ENCODE assay signal across 8 mouse cellular contexts in the genomic region with DNA sequence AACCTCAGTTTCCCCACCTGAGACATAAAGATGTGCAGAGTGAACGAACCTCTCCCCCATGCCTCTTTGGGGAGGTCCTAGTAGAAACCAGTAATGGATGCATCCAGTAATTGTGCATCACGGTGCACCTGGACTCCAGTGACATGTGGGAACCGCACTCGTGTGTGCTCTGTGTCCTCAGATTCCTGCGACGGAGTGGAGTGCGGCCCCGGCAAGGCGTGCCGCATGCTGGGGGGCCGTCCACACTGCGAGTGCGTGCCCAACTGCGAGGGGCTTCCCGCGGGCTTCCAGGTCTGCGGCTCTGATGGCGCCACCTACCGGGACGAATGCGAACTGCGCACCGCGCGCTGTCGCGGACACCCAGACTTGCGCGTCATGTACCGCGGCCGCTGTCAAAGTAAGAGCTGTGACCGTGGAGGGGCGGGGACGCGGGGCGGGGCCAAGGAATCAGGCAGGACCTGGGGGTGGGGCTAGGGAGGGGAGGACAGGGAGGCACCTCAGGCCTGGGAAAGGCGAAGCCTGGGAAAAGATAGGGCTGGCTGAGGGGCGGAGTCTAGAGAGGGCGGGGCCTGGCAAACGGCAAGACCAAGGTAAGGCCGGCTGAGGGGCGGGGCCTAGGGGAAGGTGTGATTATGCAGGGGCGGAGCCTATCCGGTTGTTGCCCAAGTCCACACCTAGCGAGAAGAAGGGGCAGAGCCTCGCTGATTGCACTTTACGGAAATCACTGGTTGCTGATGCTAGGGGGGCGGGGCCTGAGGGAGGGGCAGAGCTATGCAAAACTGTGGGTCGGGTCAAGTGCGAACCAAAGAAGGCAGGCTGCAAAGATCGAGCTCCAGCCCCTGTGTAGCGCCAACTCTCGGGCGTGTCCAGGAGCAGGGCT. TPM values are rescaled to one million over a fixed set of nuclear protein-coding genes. Genes with fewer than 3 reads are reported as not detected.
DNase-seq lines count a peak whose midpoint lies in the region; ATAC-seq and TF ChIP-seq lines count a peak whose summit lies in the region.

No protein-coding gene starts in this region.

- H3K4me3 ChIP-seq in ES-E14 (ENCODE audit: insufficient read depth in 1 of 2, low read depth in 1 of 2, low read length in 2 of 2, poor library complexity in 1 of 2, severe bottlenecking in 1 of 2), result peak overlapping the region; percentile 65 to 69
- peak overlapping the region; percentile 72 for H3K4me3 ChIP-seq in cerebellum, adult 2 months (replicated peaks; ENCODE audit: insufficient read depth, low read depth, low read length)
- H3K4me3 ChIP-seq in forebrain, postnatal 0 days (ENCODE audit: low read depth, low read length), result peak overlapping the region; percentile 50
- H3K4me3 ChIP-seq in lung, embryonic 15.5 days, result peak overlapping the region; percentile 48

- H3K4me1 ChIP-seq in ES-E14 (ENCODE audit: control insufficient read depth in 2 of 2, insufficient read depth in 2 of 2, low read length in 2 of 2, poor library complexity in 1 of 2), result peaks cover 0 to 26% of the 10 kb centered on the region in 2 experiments; a peak in 2 of 4 replicates
- H3K4me1 ChIP-seq in cerebellum, adult 2 months (ENCODE audit: control insufficient read depth, insufficient read depth, low read length), result peaks cover 10% of the 10 kb centered on the region
- H3K4me1 ChIP-seq in forebrain, postnatal 0 days (ENCODE audit: insufficient read depth), result no peaks in the 10 kb centered on the region
- H3K4me1 ChIP-seq in lung, embryonic 15.5 days, result peaks cover 44% of the 10 kb centered on the region

- H3K4me2 ChIP-seq in forebrain, postnatal 0 days (ENCODE audit: low read depth), result peak overlapping the region; percentile 82
- peak overlapping the region; percentile 94 for H3K4me2 ChIP-seq in lung, embryonic 15.5 days

- H3K36me3 ChIP-seq in ES-E14 (ENCODE audit: control insufficient read depth, insufficient read depth, low read length, poor library complexity, severe bottlenecking), result no peaks in the 10 kb centered on the region
- H3K36me3 ChIP-seq in forebrain, postnatal 0 days (ENCODE audit: insufficient read depth), result no peaks in the 10 kb centered on the region
- no peaks in the 10 kb centered on the region for H3K36me3 ChIP-seq in lung, embryonic 15.5 days

- H3K9me3 ChIP-seq in ES-E14 (ENCODE audit: control insufficient read depth, insufficient read depth, low read depth, low read length), result no peaks in the 10 kb centered on the region
- no peaks in the 10 kb centered on the region for H3K9me3 ChIP-seq in forebrain, postnatal 0 days (ENCODE audit: low read length)
- no peaks in the 10 kb centered on the region for H3K9me3 ChIP-seq in lung, embryonic 15.5 days

- peak; percentile 94 for ATAC-seq in forebrain, postnatal 0 days
- peak; percentile 88 for ATAC-seq in lung, embryonic 15.5 days (ENCODE audit: borderline replicate concordance, extremely low read depth, low FRiP score, low TSS enrichment)

- TF ChIP-seq POLR2A in cerebellum, adult 2 months (IDR thresholded peaks at IDR 0.05; ENCODE audit: borderline replicate concordance, insufficient read depth, low read length), result no peak

- H3K9ac ChIP-seq in ES-E14 (ENCODE audit: insufficient read depth, low read depth, low read length, poor library complexity, severe bottlenecking), result no peak overlapping the region
- peak overlapping the region; percentile 49 for H3K9ac ChIP-seq in forebrain, postnatal 0 days
- no peak overlapping the region for H3K9ac ChIP-seq in lung, embryonic 15.5 days

- H3K27ac ChIP-seq in ES-E14 (ENCODE audit: insufficient read depth, low read depth, low read length, poor library complexity, severe bottlenecking), result no peak overlapping the region
- no peak overlapping the region for H3K27ac ChIP-seq in cerebellum, adult 2 months (ENCODE audit: insufficient read depth, low read length)
- no peak overlapping the region for H3K27ac ChIP-seq in forebrain, postnatal 0 days (ENCODE audit: low read depth, low read length)
- H3K27ac ChIP-seq in lung, embryonic 15.5 days, result peak overlapping the region; percentile 63

- DNase-seq in ES-E14 (ENCODE audit: low read depth, low spot score), result peak; percentile 100
- DNase-seq in cerebellum, adult 2 months, result peak; percentile 97
- DNase-seq in forebrain, postnatal 0 days, result peak; percentile 96
- DNase-seq in heart, postnatal 4 days, result peak; percentile 97
- DNase-seq in layer of hippocampus, adult 8-10 months (ENCODE audit: low spot score in 2 of 2), result peak; percentile 95 to 98
- peak; percentile 96 for DNase-seq in ovary, adult 18-20 months (ENCODE audit: low spot score)
- DNase-seq in thymus, postnatal 0 days (ENCODE audit: low spot score), result peak; percentile 95

- WGBS in cerebellum, adult 2 months, result 2% methylated on average over 55 of the region's 55 CpGs
- 3% methylated on average over 54 of the region's 55 CpGs for WGBS in forebrain, postnatal 0 days
- 1% methylated on average over 55 of the region's 55 CpGs for WGBS in lung, embryonic 15.5 days

- no peaks in the 10 kb centered on the region for H3K27me3 ChIP-seq in cerebellum, adult 2 months (ENCODE audit: control insufficient read depth, insufficient read depth, low read length)
- H3K27me3 ChIP-seq in forebrain, postnatal 0 days (ENCODE audit: insufficient read depth, low read length), result peaks cover 12% of the 10 kb centered on the region
- peaks cover 31% of the 10 kb centered on the region for H3K27me3 ChIP-seq in lung, embryonic 15.5 days

- in situ Hi-C loops in ES-E14 (cut with MboI; ENCODE audit: low sequenced_read_pairs in 2 of 2, unreplicated experiment in 2 of 2), result no loop called here

- peak; percentile 79 for TF ChIP-seq CTCF in cerebellum, adult 2 months (IDR thresholded peaks at IDR 0.05; ENCODE audit: borderline replicate concordance, insufficient read depth, low read depth, low read length)
- peak; percentile 93 for TF ChIP-seq CTCF in forebrain, postnatal 0 days (IDR thresholded peaks at IDR 0.05; ENCODE audit: low read depth)

TF ChIP-seq in ES-E14, 5 proteins besides CTCF, POLR2A, EP300 and RAD21:
- TF ChIP-seq HCFC1 (IDR thresholded peaks at IDR 0.05; ENCODE audit: borderline replicate concordance, insufficient read depth, low read length) (0 out of 2 replicates have a peak, but pooled peaks have one; percentile 8), MAFK (IDR thresholded peaks at IDR 0.05; ENCODE audit: insufficient read depth, low read depth, low read length) (no peak), ZC3H11A (IDR thresholded peaks at IDR 0.05; ENCODE audit: borderline replicate concordance, low read depth, low read length) (no peak), ZNF384 (IDR thresholded peaks at IDR 0.05; ENCODE audit: low read depth, low read length) (no peak)

RNA-seq across cellular contexts. Expression of a gene that starts 3.0 kb away (rescaled TPM):
- total RNA-seq in ES-E14 (2012; rRNA removed), result 5.7 and 7.1 TPM in 2 replicates
- 2.2 and 2.5 TPM in 2 replicates for polyA plus RNA-seq in cerebellum, adult 2 months (2012; rRNA removed)
- total RNA-seq in forebrain, postnatal 0 days (2014; rRNA removed), result 2.1 and 4.5 TPM in 2 replicates
- polyA plus RNA-seq in forebrain, postnatal 0 days (2015; fragmentation: Nextera tagmentation; extraction: Ambion mirVana), result 1.7 and 2.8 TPM in 2 replicates
- total RNA-seq in heart, postnatal 4 days (2021), result 10 to 100 TPM; 10.3 TPM
- total RNA-seq in layer of hippocampus, adult 8-10 months (2022), result 1 to 10 TPM; 2.2 to 2.9 (median 2.4) TPM
- 19.2 and 20.5 TPM in 2 replicates for polyA plus RNA-seq in lung, embryonic 15.5 days (2015; fragmentation: Nextera tagmentation; extraction: Ambion mirVana)
- 5.4 and 6.0 TPM in 2 replicates for polyA plus RNA-seq in thymus, postnatal 0 days (2015; fragmentation: Nextera tagmentation; extraction: Ambion mirVana)

RNA-seq across cellular contexts. Expression of a gene that starts 10.7 kb away (rescaled TPM):
- total RNA-seq in ES-E14 (2012; rRNA removed), result 0.27 and 0.37 TPM in 2 replicates
- 0.16 and 0.19 TPM in 2 replicates for polyA plus RNA-seq in cerebellum, adult 2 months (2012; rRNA removed)
- 0.31 TPM in 1 of 2 replicates, not detected in the other for total RNA-seq in forebrain, postnatal 0 days (2014; rRNA removed)
- polyA plus RNA-seq in forebrain, postnatal 0 days (2015; fragmentation: Nextera tagmentation; extraction: Ambion mirVana), result 0.35 and 0.67 TPM in 2 replicates
- not detected for total RNA-seq in heart, postnatal 4 days (2021)
- total RNA-seq in layer of hippocampus, adult 8-10 months (2022), result under 1 TPM in 3 of 4 experiments, not detected in 1; 0.43 to 0.83 (median 0.50) TPM
- polyA plus RNA-seq in lung, embryonic 15.5 days (2015; fragmentation: Nextera tagmentation; extraction: Ambion mirVana), result 0.40 and 1.9 TPM in 2 replicates
- 31.6 and 32.5 TPM in 2 replicates for polyA plus RNA-seq in thymus, postnatal 0 days (2015; fragmentation: Nextera tagmentation; extraction: Ambion mirVana)

RNA-seq across cellular contexts. Expression of a gene that starts 13.3 kb away (rescaled TPM):
- 66.7 and 70.8 TPM in 2 replicates for total RNA-seq in ES-E14 (2012; rRNA removed)
- 126 and 127 TPM in 2 replicates for polyA plus RNA-seq in cerebellum, adult 2 months (2012; rRNA removed)
- total RNA-seq in forebrain, postnatal 0 days (2014; rRNA removed), result 54.1 and 88.3 TPM in 2 replicates
- 131 and 143 TPM in 2 replicates for polyA plus RNA-seq in forebrain, postnatal 0 days (2015; fragmentation: Nextera tagmentation; extraction: Ambion mirVana)
- 10 to 100 TPM; 40.3 to 45.9 TPM for total RNA-seq in heart, postnatal 4 days (2021)
- 10 to 100 TPM; 72.4 to 82.9 (median 75.8) TPM for total RNA-seq in layer of hippocampus, adult 8-10 months (2022)
- 89.7 and 91.3 TPM in 2 replicates for polyA plus RNA-seq in lung, embryonic 15.5 days (2015; fragmentation: Nextera tagmentation; extraction: Ambion mirVana)
- 74.1 and 80.0 TPM in 2 replicates for polyA plus RNA-seq in thymus, postnatal 0 days (2015; fragmentation: Nextera tagmentation; extraction: Ambion mirVana)

RNA-seq across cellular contexts. Expression of a gene that starts 13.3 kb away (rescaled TPM):
- total RNA-seq in ES-E14 (2012; rRNA removed), result 10.7 and 12.7 TPM in 2 replicates
- 140 and 143 TPM in 2 replicates for polyA plus RNA-seq in cerebellum, adult 2 months (2012; rRNA removed)
- total RNA-seq in forebrain, postnatal 0 days (2014; rRNA removed), result 154 and 178 TPM in 2 replicates
- polyA plus RNA-seq in forebrain, postnatal 0 days (2015; fragmentation: Nextera tagmentation; extraction: Ambion mirVana), result 351 and 365 TPM in 2 replicates
- 10 to 100 TPM; 78.5 to 88.6 TPM for total RNA-seq in heart, postnatal 4 days (2021)
- total RNA-seq in layer of hippocampus, adult 8-10 months (2022), result 100 to 1,000 TPM; 244 to 264 (median 260) TPM
- 61.3 and 63.7 TPM in 2 replicates for polyA plus RNA-seq in lung, embryonic 15.5 days (2015; fragmentation: Nextera tagmentation; extraction: Ambion mirVana)
- polyA plus RNA-seq in thymus, postnatal 0 days (2015; fragmentation: Nextera tagmentation; extraction: Ambion mirVana), result 50.5 and 51.3 TPM in 2 replicates

RNA-seq across cellular contexts. Expression of a gene that starts 25.1 kb away (rescaled TPM):
- total RNA-seq in ES-E14 (2012; rRNA removed), result 1.5 and 1.9 TPM in 2 replicates
- polyA plus RNA-seq in cerebellum, adult 2 months (2012; rRNA removed), result 10.6 and 11.1 TPM in 2 replicates
- total RNA-seq in forebrain, postnatal 0 days (2014; rRNA removed), result 0.62 and 1.0 TPM in 2 replicates
- 0.99 and 1.7 TPM in 2 replicates for polyA plus RNA-seq in forebrain, postnatal 0 days (2015; fragmentation: Nextera tagmentation; extraction: Ambion mirVana)
- total RNA-seq in heart, postnatal 4 days (2021), result not detected
- 1 to 10 TPM; 1.7 to 4.6 (median 2.4) TPM for total RNA-seq in layer of hippocampus, adult 8-10 months (2022)
- polyA plus RNA-seq in lung, embryonic 15.5 days (2015; fragmentation: Nextera tagmentation; extraction: Ambion mirVana), result 0.12 and 0.30 TPM in 2 replicates
- 0.23 TPM in 1 of 2 replicates, not detected in the other for polyA plus RNA-seq in thymus, postnatal 0 days (2015; fragmentation: Nextera tagmentation; extraction: Ambion mirVana)
